In the genomic region with DNA sequence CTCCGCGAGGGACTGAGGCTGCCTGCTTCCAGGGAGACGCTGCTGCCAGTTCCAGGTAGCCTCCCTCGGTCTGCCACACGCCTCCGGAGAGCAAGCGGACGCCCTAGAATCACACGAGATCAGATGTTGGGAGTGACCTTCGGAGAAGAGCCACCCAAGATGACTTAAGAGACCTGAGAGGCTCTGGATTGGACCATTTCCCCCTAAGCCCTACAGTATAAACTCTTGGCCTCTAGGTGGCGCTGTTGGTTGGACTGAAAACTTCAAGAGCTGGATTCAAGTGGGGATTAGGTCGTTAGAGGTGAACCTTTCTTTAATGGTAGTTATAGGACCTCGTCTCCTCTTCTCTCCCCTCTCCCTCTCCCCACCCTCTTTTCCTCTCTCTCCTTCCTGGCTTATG, we compare ENCODE assay signal across 8 mouse cellular contexts.
DNase-seq lines count a peak whose midpoint lies in the region; ATAC-seq and TF ChIP-seq lines count a peak whose summit lies in the region.

No protein-coding gene starts in this region.

- no peak overlapping the region for H3K4me2 ChIP-seq in lung, postnatal 0 days (replicated peaks; ENCODE audit: low read depth, low read length)

- no peak overlapping the region for H3K27ac ChIP-seq in lung, postnatal 0 days (ENCODE audit: low read length)

- peak; percentile 93 for TF ChIP-seq CTCF in lung, postnatal 0 days (IDR thresholded peaks at IDR 0.05)

- no peaks in the 10 kb centered on the region for H3K36me3 ChIP-seq in lung, postnatal 0 days (ENCODE audit: insufficient read depth, low read length)

- H3K4me3 ChIP-seq in lung, postnatal 0 days (ENCODE audit: low read depth, low read length): no peak overlapping the region

- no peaks in the 10 kb centered on the region for H3K27me3 ChIP-seq in lung, postnatal 0 days (replicated peaks; ENCODE audit: insufficient read depth, low read length)

- ATAC-seq in lung, postnatal 0 days: peak; percentile 59

- intact Hi-C loops in heart, postnatal 14 days (cut with DNase I): loop anchor here (1.0 to 5.0 kb wide), 3 partner anchors 20 to 710 kb away; no protein-coding TSS in a partner anchor

- WGBS in lung, postnatal 0 days: 20% methylated on average over 13 of the region's 13 CpGs

- H3K9ac ChIP-seq in lung, postnatal 0 days (replicated peaks; ENCODE audit: low read depth): no peak overlapping the region

- H3K4me1 ChIP-seq in lung, postnatal 0 days (ENCODE audit: insufficient read depth, low read depth, low read length): no peaks in the 10 kb centered on the region

- peaks cover 3% of the 10 kb centered on the region; the same call in 1 of the 2 replicates for H3K9me3 ChIP-seq in lung, postnatal 0 days (ENCODE audit: low read length)

- no peak for TF ChIP-seq EP300 in lung, postnatal 0 days (IDR thresholded peaks at IDR 0.05)

- peak; percentile 71 for DNase-seq in gastrocnemius, adult 18-20 months (ENCODE audit: low spot score)
- DNase-seq in gastrocnemius, postnatal 25 days: no peak
- DNase-seq in T-cell, adult 2 months (ENCODE audit: low spot score): peak; percentile 67
- peak; percentile 43 to 60 for DNase-seq in cerebellum, postnatal 36 days
- peak; percentile 72 to 86 for DNase-seq in heart, postnatal 14 days
- DNase-seq in layer of hippocampus, adult 18-20 months (ENCODE audit: low spot score in 2 of 2): peak; percentile 11 to 58
- DNase-seq in lung, postnatal 0 days (ENCODE audit: low spot score): peak; percentile 84
- peak; percentile 66 for DNase-seq in skeletal muscle tissue, adult 2 months (ENCODE audit: low read depth, low spot score)
